Mouse (Mus musculus) hindbrain, embryonic 16.5 days (tissue): Measurements from ENCODE around the gene Alx1. TPM values are rescaled to one million over a fixed set of nuclear protein-coding genes. Genes with fewer than 3 reads are reported as not detected.

Source experiments
- polyA plus RNA-seq: library from polyadenylated mRNA; unstranded; fragments of >200 nt; fragmentation: Nextera tagmentation; extraction: Ambion mirVana; gene quantifications from 2 replicates; pipeline ENCODE4 v1.2.1, GENCODE M21; 2015

Gene Alx1
- polyA plus RNA-seq, 1 experiment from 2014 or later: not detected

Other genes starting within 250 kb of the Alx1 start
- 4.9 and 5.7 TPM in 2 replicates for gene Lrriq1, start 206.1 kb upstream of the Alx1 start, polyA plus RNA-seq